Mouse (Mus musculus) kidney, adult 8-10 months (tissue): ENCODE data around the gene Cyp11a1.
A peak's percentile ranks its signal among the peaks of the same experiment; 100 is the strongest.

ENCODE experiments used
- DNase-seq, 2 experiments: peaks; one replicate each; pipeline ENCODE4 v3.0.0; 2022

The Cyp11a1 gene

DNA sequence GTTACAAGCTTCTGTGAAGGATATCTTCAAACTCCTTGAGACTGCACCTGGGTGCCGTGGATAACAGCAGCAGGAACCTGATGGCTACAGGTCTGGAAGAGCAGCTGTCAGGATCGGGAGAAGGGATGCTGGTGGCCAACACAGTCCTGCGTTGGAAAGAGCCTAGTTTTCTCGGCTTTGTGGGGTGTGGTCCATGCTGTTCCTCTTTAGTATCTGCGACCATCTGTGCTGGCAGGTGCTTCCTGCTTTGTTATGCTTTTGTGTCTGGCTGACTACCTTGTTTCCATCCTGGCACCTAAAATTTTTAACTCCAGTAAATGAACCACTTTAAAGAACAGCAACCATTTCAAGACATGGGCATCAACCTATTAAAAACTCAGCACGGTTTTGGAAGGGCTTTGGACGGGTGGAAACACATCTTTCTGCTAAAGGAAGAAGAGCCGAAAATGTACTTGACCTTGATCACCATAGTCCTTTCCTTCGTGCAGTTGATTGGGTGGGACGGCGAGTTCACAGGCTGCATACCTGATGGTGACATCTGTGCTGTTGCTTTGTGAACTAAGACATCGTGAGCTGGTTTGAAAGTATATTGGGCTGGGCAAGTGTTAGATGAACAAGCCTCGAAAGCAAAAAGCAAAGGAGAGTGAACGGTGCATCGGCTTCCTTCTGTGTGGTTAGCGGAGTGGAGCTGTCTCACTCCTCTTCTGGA is at the start of gene Cyp11a1:
Gene Cyp11a1, plus strand, starts transcription at position 659 of the 709 bp plus-strand sequence.
- no peak for DNase-seq

DNA sequence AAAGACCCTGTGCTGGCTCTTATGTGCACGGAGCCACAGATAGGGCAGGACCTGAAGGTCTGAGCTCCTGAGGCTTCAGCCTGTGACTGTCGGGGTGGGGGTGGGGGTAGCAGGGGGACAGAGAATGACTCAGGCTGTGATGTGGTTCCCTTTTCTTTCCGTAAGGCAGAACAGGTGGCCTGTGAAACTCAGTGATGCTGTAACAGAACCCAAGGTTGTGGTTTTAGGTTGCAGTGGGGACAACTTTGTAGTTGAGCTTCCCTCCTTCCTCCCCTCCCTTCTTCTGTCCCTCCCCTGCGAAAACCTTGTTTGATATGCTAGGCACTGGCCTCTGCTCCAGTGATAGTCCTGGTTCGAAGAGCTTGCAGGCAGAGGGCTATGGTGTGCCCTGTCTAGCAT is 49.4 kb upstream of the Cyp11a1 start:
- no peak for DNase-seq

GRCm38 (mm10) chr9:57958615-57959014 is 47.6 kb upstream of the Cyp11a1 start:
- DNase-seq = no peak

DNA sequence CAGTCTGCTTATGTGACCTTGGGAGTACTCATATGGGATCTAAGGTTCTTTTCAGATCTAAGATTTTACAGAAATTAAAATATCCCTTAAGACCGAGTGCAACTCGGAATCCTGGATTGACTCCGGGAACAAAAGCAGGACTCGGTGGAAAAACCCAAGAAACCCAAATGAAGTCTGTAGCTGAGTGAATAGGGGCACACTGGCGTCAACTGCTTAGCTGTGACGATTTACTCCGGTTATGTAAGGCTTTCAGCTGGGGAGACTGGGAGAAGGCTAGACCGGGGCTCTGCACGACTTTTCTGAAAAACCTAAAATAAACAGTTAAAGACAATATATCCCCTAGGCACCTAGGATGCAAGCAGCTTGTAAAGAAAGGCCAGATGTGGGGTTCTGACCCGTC is 46.8 kb upstream of the Cyp11a1 start:
- no peak for DNase-seq

DNA sequence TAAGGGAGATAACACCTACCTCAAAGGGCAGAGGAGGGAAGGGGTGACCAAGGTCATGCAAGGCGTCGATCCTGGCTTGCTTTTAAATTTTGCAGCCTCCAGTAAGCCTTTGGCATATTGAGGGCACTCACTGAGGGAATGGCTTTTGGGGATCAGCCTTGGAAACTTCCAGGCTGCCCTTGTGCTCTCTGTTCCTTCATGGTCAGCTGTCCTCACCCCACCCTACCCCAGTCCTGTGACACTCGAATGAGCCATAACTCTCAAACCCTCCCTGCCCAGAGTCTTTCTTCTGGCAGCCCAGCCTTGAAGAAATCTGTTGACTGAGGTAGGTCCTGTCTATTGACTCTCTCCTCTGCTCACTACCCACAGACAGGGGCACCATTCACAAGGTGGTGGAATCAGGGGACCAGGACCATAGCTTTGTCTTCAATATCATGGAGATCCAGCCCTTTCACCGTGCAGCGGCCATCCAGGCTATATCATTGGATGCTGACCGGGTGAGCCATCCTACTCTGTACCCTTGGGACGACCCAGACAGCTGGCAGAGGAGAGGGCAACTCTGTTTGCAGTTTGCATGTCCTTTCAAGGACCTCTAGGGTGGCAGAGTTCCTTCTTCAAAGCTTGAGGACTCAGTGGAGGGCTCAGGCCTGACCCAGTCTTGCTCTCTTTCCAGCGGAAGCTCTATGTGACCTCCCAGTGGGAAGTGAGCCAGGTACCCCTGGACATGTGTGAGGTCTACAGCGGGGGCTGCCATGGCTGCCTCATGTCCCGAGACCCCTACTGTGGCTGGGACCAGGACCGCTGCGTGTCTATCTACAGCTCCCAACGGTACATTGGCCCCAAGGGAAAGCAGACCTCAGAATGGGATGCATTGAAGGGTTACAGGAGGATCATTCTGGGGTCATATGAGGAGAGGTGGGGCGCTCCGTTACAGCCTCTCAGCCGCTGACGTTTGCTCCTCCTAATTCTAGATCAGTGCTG is 46.0 kb upstream of the Cyp11a1 start:
- no peak for DNase-seq

DNA sequence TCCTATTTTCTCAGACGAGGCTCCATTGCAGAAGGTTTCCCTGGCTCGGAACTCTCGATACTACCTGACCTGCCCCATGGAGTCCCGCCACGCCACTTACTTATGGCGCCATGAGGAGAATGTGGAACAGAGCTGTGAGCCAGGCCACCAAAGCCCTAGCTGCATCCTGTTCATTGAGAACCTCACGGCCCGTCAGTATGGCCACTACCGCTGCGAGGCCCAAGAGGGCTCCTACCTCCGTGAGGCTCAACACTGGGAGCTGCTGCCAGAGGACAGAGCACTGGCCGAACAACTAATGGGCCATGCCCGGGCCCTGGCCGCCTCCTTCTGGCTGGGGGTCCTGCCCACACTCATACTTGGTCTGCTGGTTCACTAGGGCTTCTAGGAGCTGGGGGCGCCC is 45.0 kb upstream of the Cyp11a1 start:
- DNase-seq = no peak

GRCm38 (mm10) chr9:57961863-57962778 is 44.1 kb upstream of the Cyp11a1 start:
- no peak for DNase-seq

GRCm38 (mm10) chr9:57963249-57963997 is 42.8 kb upstream of the Cyp11a1 start:
- DNase-seq = no peak

DNA sequence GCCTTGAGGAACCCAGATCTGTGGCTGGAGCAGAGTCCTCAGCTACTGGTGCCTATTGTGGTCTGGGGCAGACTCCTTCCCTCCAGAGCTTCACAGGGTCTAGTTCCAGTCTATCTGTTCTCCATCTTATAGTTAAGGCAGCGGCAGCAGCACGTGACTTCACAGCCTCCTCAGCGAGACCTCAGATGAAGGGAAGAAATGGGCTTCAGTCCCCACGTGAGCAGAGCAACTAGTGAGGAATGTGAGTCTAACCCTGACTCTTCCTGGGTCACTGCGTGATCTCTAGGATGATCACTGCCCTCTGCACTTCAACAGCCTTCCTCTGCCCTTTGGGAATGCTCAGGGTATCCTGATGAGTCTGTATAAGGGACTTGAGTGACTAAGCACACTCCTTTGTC is 42.2 kb upstream of the Cyp11a1 start:
- no peak for DNase-seq

DNA sequence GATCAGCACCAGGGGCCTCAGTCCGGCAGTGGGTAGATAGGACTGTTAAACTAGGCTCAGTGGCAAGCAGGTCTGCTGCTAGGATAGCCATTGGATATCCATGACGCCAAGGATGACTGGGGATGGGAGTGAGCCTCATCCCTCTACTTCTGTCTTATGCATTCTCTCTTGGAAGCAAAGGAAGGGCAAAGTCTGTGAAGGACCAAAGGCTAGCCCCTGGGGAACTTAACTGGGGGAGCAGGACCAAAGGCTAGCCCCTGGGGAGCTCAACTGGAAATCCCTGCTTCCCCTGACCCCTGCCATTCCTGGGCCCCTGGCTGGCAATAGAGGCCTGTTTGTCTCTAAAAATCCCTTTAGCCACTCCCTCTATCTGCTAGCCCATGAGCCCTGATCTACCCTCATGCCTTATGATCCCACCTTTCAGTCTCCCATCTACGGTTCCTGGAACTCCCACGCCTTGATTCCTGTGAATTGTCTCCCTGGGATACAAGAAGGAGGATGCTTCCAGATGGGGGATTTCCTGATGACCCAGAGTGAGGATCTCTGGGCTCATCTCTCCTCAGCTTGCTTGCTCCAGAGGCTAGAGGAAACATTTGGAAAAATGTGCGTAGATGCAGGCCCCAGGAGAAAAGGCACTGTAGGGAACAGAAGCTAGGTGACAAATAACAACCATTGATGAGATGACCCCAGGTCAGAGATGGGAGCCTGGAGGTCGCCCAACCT is 41.5 kb upstream of the Cyp11a1 start:
- no peak for DNase-seq

GRCm38 (mm10) chr9:57965281-57966185 is 40.7 kb upstream of the Cyp11a1 start:
- DNase-seq = no peak

DNA sequence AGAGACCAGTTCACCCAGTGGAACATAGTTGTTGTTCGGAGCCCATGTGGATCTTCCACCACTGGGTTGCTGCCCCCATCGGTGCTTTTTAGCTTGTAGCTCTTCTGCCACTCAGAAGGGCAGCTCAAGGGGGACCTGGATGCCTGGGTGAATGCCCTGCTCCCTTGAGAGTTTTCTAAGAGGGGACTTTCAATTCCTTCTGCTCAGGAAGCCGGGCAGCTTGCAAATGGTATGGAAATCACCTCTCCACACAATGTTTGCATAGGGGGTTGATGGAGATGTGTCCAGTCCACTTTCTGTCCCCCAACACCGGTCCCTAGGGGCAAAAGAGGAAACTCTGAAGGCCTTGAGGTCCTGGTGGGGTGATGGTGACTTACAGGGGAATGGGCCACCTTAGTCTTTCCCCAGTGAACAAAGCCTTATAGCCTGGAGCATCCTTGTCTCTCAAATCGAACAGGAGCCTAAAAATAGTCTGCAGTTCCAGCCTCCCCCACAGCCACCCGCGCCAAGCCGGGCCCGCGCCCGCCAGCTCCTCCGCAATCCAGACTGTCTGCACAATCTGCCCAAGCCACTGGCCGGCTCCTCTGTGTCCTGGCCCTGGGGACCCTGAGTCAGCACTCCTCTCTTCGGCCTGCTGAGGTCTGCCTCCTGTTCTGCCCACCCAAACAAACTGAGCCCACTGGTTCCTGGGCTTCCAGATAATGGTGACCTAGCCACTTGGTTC is 38.8 kb upstream of the Cyp11a1 start:
- DNase-seq = no peak

GRCm38 (mm10) chr9:57968166-57968771 is 37.9 kb upstream of the Cyp11a1 start:
- no peak for DNase-seq

DNA sequence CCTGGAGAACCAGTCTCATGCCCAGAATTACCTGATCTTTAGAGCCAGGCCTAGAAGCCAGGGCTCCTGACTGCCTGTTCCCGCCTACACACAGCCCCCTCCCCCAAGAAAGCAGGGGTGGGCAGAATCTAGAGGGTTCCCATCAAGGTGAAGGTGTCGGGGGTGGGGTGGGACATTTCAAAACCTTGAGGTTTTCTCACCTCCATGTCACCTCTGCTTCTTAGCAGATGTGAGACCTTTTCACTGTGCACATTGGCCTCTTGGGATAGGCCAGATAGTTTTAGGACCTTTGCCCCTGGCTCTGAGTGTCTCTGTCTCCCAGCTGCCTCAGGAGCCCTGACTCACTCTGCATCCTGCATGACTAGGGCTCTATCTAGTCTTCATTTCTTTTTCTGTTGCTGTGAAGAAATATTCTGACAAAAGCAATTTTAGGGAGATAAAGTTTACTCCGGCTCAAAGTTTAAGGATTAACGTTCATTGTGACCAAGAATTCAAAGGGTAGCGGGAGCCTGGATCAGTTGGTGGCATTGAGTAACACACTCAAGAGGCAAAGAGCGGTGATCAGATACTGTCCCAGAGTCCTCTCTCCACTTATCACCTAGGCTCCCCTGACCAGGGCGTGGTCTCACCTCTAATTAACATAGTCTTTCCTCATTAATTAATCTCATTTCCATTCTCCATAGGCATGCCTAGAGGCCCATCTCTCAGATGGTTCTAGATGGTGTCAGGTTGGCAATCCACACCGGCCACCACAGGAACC is 37.2 kb upstream of the Cyp11a1 start:
- no peak for DNase-seq

- DNase-seq = peak in 1 of 2 experiments; percentile 22
These were observed 36.3 kb upstream of the Cyp11a1 start for GRCm38 (mm10) chr9:57969736-57970495.

DNA sequence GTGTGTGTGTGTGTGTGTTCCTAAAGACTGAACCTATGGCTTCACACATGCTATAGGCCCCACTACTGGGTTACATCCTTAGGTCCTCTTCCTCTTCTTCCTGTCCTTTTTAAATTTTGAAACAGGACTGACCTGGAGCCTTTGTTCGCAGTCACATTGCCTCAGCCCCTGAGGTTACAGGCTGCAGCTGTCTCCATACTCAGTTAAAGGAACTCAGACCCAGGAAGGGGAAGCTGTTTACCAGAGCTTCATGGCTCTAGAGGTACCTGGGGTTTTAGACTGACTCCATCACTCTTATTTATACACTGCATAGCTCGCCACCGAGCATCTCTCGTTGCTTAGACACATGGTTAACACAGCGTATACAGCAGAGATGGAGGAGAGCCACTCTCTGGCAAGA is 34.8 kb upstream of the Cyp11a1 start:
- DNase-seq = no peak

- DNase-seq = peak in 1 of 2 experiments; percentile 4
These were observed 34.0 kb upstream of the Cyp11a1 start for GRCm38 (mm10) chr9:57972141-57972591.
